Mouse (Mus musculus): Measurements from ENCODE around the gene Lacc1. TPM values are rescaled to one million over a fixed set of nuclear protein-coding genes. Genes with fewer than 3 reads are reported as not detected.

Gene Lacc1
- total and polyA plus RNA-seq, 3 experiments = 27.1 to 42.7 (median 39.5) TPM

DNA sequence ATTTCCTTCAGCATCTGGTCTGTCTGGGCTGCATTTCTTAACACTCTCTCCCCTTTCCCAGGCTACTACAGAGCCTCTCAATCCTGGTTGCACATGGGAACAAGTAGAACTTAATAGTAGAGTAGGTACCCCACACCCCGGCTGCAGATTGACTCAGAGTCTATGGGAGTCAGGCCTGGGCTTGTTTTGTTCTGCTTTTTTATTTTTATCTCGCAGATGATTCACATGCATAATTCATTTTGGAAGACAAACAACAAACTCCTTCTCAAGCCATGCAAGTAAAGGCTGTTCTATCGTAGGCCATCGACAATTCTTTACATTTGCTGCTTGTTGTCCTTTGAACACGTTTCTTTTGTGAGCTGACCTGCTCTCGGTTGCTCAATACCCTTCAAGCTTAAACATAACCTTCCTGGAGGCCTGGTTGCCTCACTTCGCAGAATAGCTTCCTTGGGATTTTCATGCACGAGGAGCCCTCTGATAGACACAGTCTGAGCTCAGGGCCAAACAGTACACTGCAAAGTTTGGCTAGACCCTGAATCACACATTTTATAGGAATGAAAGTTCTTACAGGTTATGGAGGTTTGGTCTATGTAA, 1.2 kb upstream of the Lacc1 start:
- peaks cover 9% of the 10 kb centered on the region for H3K79me2 ChIP-seq (replicated peaks; ENCODE audit: control insufficient read depth, extremely low read depth, insufficient read depth, poor library complexity, severe bottlenecking)
- H3K4me2 ChIP-seq (ENCODE audit: insufficient read depth, low read depth, poor library complexity, severe bottlenecking) = peak overlapping the region; percentile 69
- peak; percentile 60 for DNase-seq (ENCODE audit: extremely low read depth)
- dilution Hi-C loops (cut with MboI; ENCODE audit: extremely low pct_ligation_motif_present, extremely low pct_unique_long_range_greater_than_20kb, low sequenced_read_pairs) = no loop called here
- H3K27ac ChIP-seq (ENCODE audit: insufficient read depth, low read depth) = peak overlapping the region; percentile 55; the same call in 1 of the 2 replicates
- H3K9ac ChIP-seq (ENCODE audit: insufficient read depth, low read depth) = peak overlapping the region; percentile 65
- in situ Hi-C loops (cut with MboI; ENCODE audit: low pct_ligation_motif_present, low pct_unique_long_range_greater_than_20kb, low sequenced_read_pairs) = no loop called here
- H3K27me3 ChIP-seq (replicated peaks) = no peaks in the 10 kb centered on the region
- peaks cover 5 to 30% of the 10 kb centered on the region in 2 experiments for H3K4me1 ChIP-seq (ENCODE audit: control insufficient read depth in 1 of 2, insufficient read depth in 2 of 2)
- peak overlapping the region; percentile 3 to 79 (median 65) for H3K4me3 ChIP-seq (replicated peaks in 1 of 3; ENCODE audit: low read depth in 2 of 3, low read length in 2 of 3, poor library complexity in 1 of 3)
- H3K36me3 ChIP-seq (replicated peaks in 1 of 2; ENCODE audit: control insufficient read depth in 1 of 2, insufficient read depth in 1 of 2, low read length in 1 of 2) = peaks cover 0 to 2% of the 10 kb centered on the region in 2 experiments
- TF ChIP-seq MAX (IDR thresholded peaks at IDR 0.05; ENCODE audit: low read length) (peak; percentile 29; the same call in 1 of the 2 replicates), PAX5 (IDR thresholded peaks at IDR 0.05; ENCODE audit: low read length) (no peak), USF1 (IDR thresholded peaks at IDR 0.05; ENCODE audit: low read depth, low read length) (no peak), RAD21 (IDR thresholded peaks at IDR 0.05; ENCODE audit: low read depth, low read length) (no peak), MEF2A (IDR thresholded peaks at IDR 0.05; ENCODE audit: borderline replicate concordance, low read depth, low read length) (peak; percentile 89), CHD1 (IDR thresholded peaks at IDR 0.05; ENCODE audit: low read depth, low read length) (peak; percentile 94), ELF1 (IDR thresholded peaks at IDR 0.05; ENCODE audit: low read depth, low read length) (no peak), E2F4 (IDR thresholded peaks at IDR 0.05; ENCODE audit: insufficient replicate concordance, low read depth, low read length) (no peak), MXI1 (IDR thresholded peaks at IDR 0.05; ENCODE audit: low read depth, low read length) (no peak; the same call in 1 of the 2 replicates), CHD2 (IDR thresholded peaks at IDR 0.05; ENCODE audit: low read length) (no peak), ETS1 (conservative IDR thresholded peaks at IDR 0.05; ENCODE audit: low read depth, low read length) (peak; percentile 45; the same call in 1 of the 2 replicates), EP300 (IDR thresholded peaks at IDR 0.05; ENCODE audit: low read length) (peak; percentile 35; the same call in 1 of the 2 replicates), UBTF (IDR thresholded peaks at IDR 0.05; ENCODE audit: low read depth, low read length) (no peak), POLR2A (IDR thresholded peaks at IDR 0.05; ENCODE audit: low read depth, low read length) (peak; percentile 38; the same call in 1 of the 2 replicates), ZKSCAN1 (IDR thresholded peaks at IDR 0.05; ENCODE audit: borderline replicate concordance, low read depth, low read length) (no peak), IRF4 (IDR thresholded peaks at IDR 0.05; ENCODE audit: low read depth, low read length) (peak; percentile 77), TCF12 (IDR thresholded peaks at IDR 0.05; ENCODE audit: low read depth, low read length) (no peak; the same call in 1 of the 2 replicates)
- no peaks in the 10 kb centered on the region for H3K9me3 ChIP-seq (replicated peaks; ENCODE audit: low read length)

- Histone ChIP-seq H3K9me3 (replicated peaks; ENCODE audit: low read length) (no peaks in the 10 kb centered on the region), H3K4me3 (replicated peaks in 1 of 3; ENCODE audit: low read depth in 2 of 3, low read length in 2 of 3, poor library complexity in 1 of 3) (peak overlapping the region; percentile 63 to 79 (median 65)), H3K9ac (ENCODE audit: insufficient read depth, low read depth) (peak overlapping the region; percentile 65), H3K27ac (ENCODE audit: insufficient read depth, low read depth) (peak overlapping the region; percentile 63), H3K4me1 (ENCODE audit: control insufficient read depth in 1 of 2, insufficient read depth in 2 of 2) (peaks cover 5 to 36% of the 10 kb centered on the region in 2 experiments), H3K4me2 (ENCODE audit: insufficient read depth, low read depth, poor library complexity, severe bottlenecking) (peak overlapping the region; percentile 69), H3K27me3 (replicated peaks) (no peaks in the 10 kb centered on the region), H3K79me2 (replicated peaks; ENCODE audit: control insufficient read depth, extremely low read depth, insufficient read depth, poor library complexity, severe bottlenecking) (peaks cover 11% of the 10 kb centered on the region), H3K36me3 (replicated peaks in 1 of 2; ENCODE audit: control insufficient read depth in 1 of 2, insufficient read depth in 1 of 2, low read length in 1 of 2) (peaks cover 3 to 8% of the 10 kb centered on the region in 2 experiments)
- peak; percentile 34 for DNase-seq (ENCODE audit: extremely low read depth)
- dilution Hi-C loops (cut with MboI; ENCODE audit: extremely low pct_ligation_motif_present, extremely low pct_unique_long_range_greater_than_20kb, low sequenced_read_pairs) = no loop called here
- in situ Hi-C loops (cut with MboI; ENCODE audit: low pct_ligation_motif_present, low pct_unique_long_range_greater_than_20kb, low sequenced_read_pairs) = no loop called here
- no peak for TF ChIP-seq RAD21 (IDR thresholded peaks at IDR 0.05; ENCODE audit: low read depth, low read length)
- no peak for TF ChIP-seq ZNF384 (IDR thresholded peaks at IDR 0.05; ENCODE audit: low read depth, low read length)
- no peak for TF ChIP-seq USF2 (conservative IDR thresholded peaks at IDR 0.05; ENCODE audit: low read depth, low read length)
Measured at GRCm38 (mm10) chr14:77037330-77037729, 626 bp upstream of the Lacc1 start.

All from CH12.LX (cell line).